Comparison of ENCODE assay signal across 15 mouse cellular contexts in the genomic region with DNA sequence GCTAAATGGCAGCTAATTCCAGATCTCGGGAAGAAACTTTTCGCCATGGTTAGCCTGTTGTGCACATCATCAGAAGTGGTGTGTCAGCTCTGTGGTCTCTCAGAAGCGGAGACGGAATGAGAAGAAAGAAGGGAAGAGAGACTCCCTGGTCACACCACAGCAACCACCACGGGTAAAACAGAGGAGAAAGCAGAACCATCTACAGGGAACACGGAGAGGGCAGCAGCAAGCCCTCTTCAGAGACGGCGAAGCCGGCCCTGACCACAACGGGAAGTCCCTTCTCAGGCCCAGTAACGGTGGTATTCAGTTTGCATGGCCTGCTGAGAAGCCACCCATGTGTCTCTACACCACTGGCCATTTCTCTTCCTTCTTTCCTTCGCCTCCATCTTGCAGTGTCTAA. TPM values are rescaled to one million over a fixed set of nuclear protein-coding genes. Genes with fewer than 3 reads are reported as not detected.
DNase-seq lines count a peak whose midpoint lies in the region; ATAC-seq lines count a peak whose summit lies in the region.
"Had no signal": no experiment of that assay in that cellular context is flagged by ENCODE, and none has a peak within 500 bp of the region (broad histone marks: within the 10 kb centered on the region; RNA-seq: fewer than 3 reads in every experiment).

No protein-coding gene starts in this region.

- H3K27me3 ChIP-seq in midbrain, embryonic 13.5 days, result peaks cover 41% of the 10 kb centered on the region

- H3K4me1 ChIP-seq in brown adipose tissue, adult 24 weeks (ENCODE audit: control insufficient read depth, insufficient read depth, insufficient read length, low read length), result no peaks in the 10 kb centered on the region; the same call in 1 of the 2 replicates
- 0 out of 2 replicates have a peak, but pooled peaks cover 2% of the 10 kb centered on the region for H3K4me1 ChIP-seq in midbrain, embryonic 13.5 days (replicated peaks)

- whole genome bisulfite sequencing in midbrain, embryonic 13.5 days, result 75% methylated on average over 12 of the region's 12 CpGs

- H3K4me3 ChIP-seq in brown adipose tissue, adult 24 weeks (ENCODE audit: insufficient read depth, low read depth, low read length), result no peak overlapping the region
- H3K4me3 ChIP-seq in midbrain, embryonic 13.5 days (replicated peaks), result no peak overlapping the region
- H3K4me3 ChIP-seq: left cerebral cortex, adult 2 months; neural tube, embryonic 15.5 days had no signal

- no peak overlapping the region for H3K9ac ChIP-seq in midbrain, embryonic 13.5 days (replicated peaks)
- H3K9ac ChIP-seq: neural tube, embryonic 15.5 days had no signal

- DNase-seq in layer of hippocampus, adult 9-11 months, result peak; percentile 83
- DNase-seq in layer of hippocampus, postnatal 36 days, result no peak
- DNase-seq in lung, postnatal 25 days (ENCODE audit: low spot score), result peak; percentile 59
- DNase-seq in spleen, postnatal 36 days (ENCODE audit: low spot score in 2 of 2), result peak; percentile 79 to 80
- no peak for DNase-seq in embryo, embryonic 9.5 days (ENCODE audit: extremely low spot score)
- no peak for DNase-seq in cerebellum, postnatal 10 days

- H3K36me3 ChIP-seq in midbrain, embryonic 13.5 days, result no peaks in the 10 kb centered on the region
- H3K36me3 ChIP-seq: neural tube, embryonic 15.5 days had no signal

- H3K9me3 ChIP-seq in midbrain, embryonic 13.5 days, result no peaks in the 10 kb centered on the region
- H3K9me3 ChIP-seq: neural tube, embryonic 15.5 days had no signal

- peak overlapping the region; percentile 65 for H3K27ac ChIP-seq in brown adipose tissue, adult 24 weeks (replicated peaks; ENCODE audit: low read depth, low read length)
- H3K27ac ChIP-seq in midbrain, embryonic 13.5 days, result no peak overlapping the region
- H3K27ac ChIP-seq: left cerebral cortex, adult 2 months; neural tube, embryonic 15.5 days had no signal

- no peak for ATAC-seq in midbrain, embryonic 13.5 days

- H3K4me2 ChIP-seq in midbrain, embryonic 13.5 days (replicated peaks), result no peak overlapping the region
- H3K4me2 ChIP-seq: neural tube, embryonic 15.5 days had no signal

RNA-seq across cellular contexts. Expression of gene Ifnar2, which starts 17.4 kb away (rescaled TPM):
- 10 to 100 TPM; 20.6 to 23.0 TPM for total RNA-seq in layer of hippocampus, postnatal 36 days (2021)
- polyA plus RNA-seq in brown adipose tissue, adult 24 weeks (2012; ENCODE audit: insufficient read depth, insufficient read length, missing spikeins), result 147 and 149 TPM in 2 replicates
- 28.3 and 31.6 TPM in 2 replicates for polyA plus RNA-seq in midbrain, embryonic 13.5 days (2015; fragmentation: Nextera tagmentation; extraction: Ambion mirVana)

RNA-seq across cellular contexts. Expression of gene Gm21970, which starts 36.4 kb away (rescaled TPM):
- not detected for total RNA-seq in layer of hippocampus, postnatal 36 days (2021)
- 13.8 TPM in 1 of 2 replicates, not detected in the other for polyA plus RNA-seq in brown adipose tissue, adult 24 weeks (2012; ENCODE audit: insufficient read depth, insufficient read length, missing spikeins)
- polyA plus RNA-seq in midbrain, embryonic 13.5 days (2015; fragmentation: Nextera tagmentation; extraction: Ambion mirVana), result not detected in 2 replicates
- total RNA-seq: left cerebral cortex, adult 2 months had no signal
- polyA plus RNA-seq: embryonic facial prominence, embryonic 14.5 days; heart, embryonic 16.5 days; intestine, postnatal 0 days; lung, embryonic 16.5 days; neural tube, embryonic 15.5 days; stomach, embryonic 14.5 days had no signal

RNA-seq across cellular contexts. Expression of gene Il10rb, which starts 50.8 kb away (rescaled TPM):
- 1 to 10 TPM; 8.9 to 9.2 TPM for total RNA-seq in layer of hippocampus, postnatal 36 days (2021)
- polyA plus RNA-seq in brown adipose tissue, adult 24 weeks (2012; ENCODE audit: insufficient read depth, insufficient read length, missing spikeins), result 29.5 and 44.8 TPM in 2 replicates
- 7.1 and 7.6 TPM in 2 replicates for polyA plus RNA-seq in midbrain, embryonic 13.5 days (2015; fragmentation: Nextera tagmentation; extraction: Ambion mirVana)

Comparison
In these comparisons a context has a peak if more than half of its experiments do, and no peak if none do; other contexts are left out.
1. DNase-seq: peak in layer of hippocampus, adult 9-11 months (single experiment), lung, postnatal 25 days (single experiment) and spleen, postnatal 36 days (2 of 2); none in layer of hippocampus, postnatal 36 days (0 of 2), embryo, embryonic 9.5 days (single experiment) and cerebellum, postnatal 10 days (0 of 2).